Mouse (Mus musculus) bone marrow, adult 2 months (tissue): ENCODE measurements around the gene Eif4h. TPM values are rescaled to one million over a fixed set of nuclear protein-coding genes. Genes with fewer than 3 reads are reported as not detected.

Experiments
- H3K27ac ChIP-seq: fragments of 200-500 bp; 2 replicates; pipeline ENCODE4 v1.5.1; 2012; ENCODE audit warnings: low read depth, mild to moderate bottlenecking, control low read depth, inconsistent platforms, low read length; ENCODE audit not compliant: control insufficient read depth, poor library complexity, insufficient read depth
- H3K4me1 ChIP-seq: fragments of 200-500 bp; 2 replicates; pipeline ENCODE4 v1.6.1; 2011; ENCODE audit warnings: low read length; ENCODE audit not compliant: control insufficient read depth, insufficient read depth
- H3K4me3 ChIP-seq: fragments of 200-500 bp; replicated peaks from 2 replicates; pipeline ENCODE3; 2011; ENCODE audit warnings: mild to moderate bottlenecking, low read depth, low read length, control low read depth; ENCODE audit not compliant: control insufficient read depth
- CTCF ChIP-seq: fragments of 200-500 bp; IDR thresholded peaks from 2 replicates; pipeline ENCODE4 v1.5.1; 2011; ENCODE audit warnings: low read length, control low read depth; ENCODE audit not compliant: control insufficient read depth, insufficient read depth
- POLR2A ChIP-seq: fragments of 200-500 bp; IDR thresholded peaks from 2 replicates; pipeline ENCODE4 v1.6.1; 2011; ENCODE audit warnings: low read depth, mild to moderate bottlenecking, control low read depth, low read length, borderline replicate concordance; ENCODE audit not compliant: control insufficient read depth
- WGBS: fragments of 180-500 bp; shearing (Covaris S2); methylation state at CpG from one replicate; pipeline ENCODE4 v1.1.7; 2018; 5-methylcytosine and 5-hydroxymethylcytosine counted together
- polyA plus RNA-seq: library from polyadenylated mRNA; stranded (reverse); fragments of >200 nt; gene quantifications from 2 replicates; pipeline ENCODE4 v1.2.4, GENCODE M21; 2011; ENCODE audit warnings: low replicate concordance; ENCODE audit not compliant: missing spikeins, insufficient read depth, insufficient read length

Eif4h gene
- polyA plus RNA-seq, 1 experiment, result 101 TPM

DNA sequence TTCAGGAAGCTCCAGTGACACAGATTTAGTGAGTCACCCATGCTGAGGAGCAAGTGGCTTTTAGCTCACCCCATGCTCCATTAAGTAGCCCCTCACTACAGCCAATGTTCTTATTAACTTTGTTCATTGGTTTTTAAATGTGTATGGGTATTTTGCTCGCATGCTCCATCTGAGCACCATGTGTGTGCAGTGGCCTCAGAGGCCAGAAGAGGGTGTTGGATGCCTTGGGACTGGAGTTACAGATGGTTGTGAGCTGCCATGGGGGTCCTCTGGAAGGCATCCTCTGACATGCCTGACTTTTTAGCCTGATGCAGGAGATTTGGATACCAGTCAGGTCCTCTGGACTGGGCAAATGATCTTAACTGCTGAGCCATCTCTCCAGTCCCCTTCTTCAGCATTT, 4.8 kb upstream of the Eif4h start:
- Histone ChIP-seq H3K27ac (no peak overlapping the region), H3K4me3 (no peak overlapping the region), H3K4me1 (no peaks in the 10 kb centered on the region)
- WGBS, result 66% methylated on average over 1 of the region's 1 CpGs
- TF ChIP-seq POLR2A (no peak), CTCF (no peak)

DNA sequence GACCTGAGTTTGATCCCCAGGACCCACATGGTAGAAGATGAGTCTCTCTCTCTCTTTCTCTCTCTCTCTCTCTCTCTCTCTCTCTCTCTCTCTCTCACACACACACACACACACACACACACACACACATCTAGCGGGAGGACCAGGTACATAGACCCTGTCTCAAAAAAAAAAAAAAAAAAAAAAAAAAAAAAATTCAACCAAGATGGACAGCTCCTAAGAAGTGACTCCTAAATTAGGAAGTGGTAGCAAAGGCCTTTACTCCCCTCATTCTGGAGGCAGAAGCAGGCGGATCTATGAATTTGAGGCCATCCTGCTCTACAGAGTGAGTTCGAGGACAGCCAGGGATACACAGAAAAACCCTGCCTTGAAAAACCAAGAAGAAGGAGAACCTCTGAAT, 1.1 kb upstream of the Eif4h start:
- 71% methylated on average over 3 of the region's 3 CpGs for WGBS

DNA sequence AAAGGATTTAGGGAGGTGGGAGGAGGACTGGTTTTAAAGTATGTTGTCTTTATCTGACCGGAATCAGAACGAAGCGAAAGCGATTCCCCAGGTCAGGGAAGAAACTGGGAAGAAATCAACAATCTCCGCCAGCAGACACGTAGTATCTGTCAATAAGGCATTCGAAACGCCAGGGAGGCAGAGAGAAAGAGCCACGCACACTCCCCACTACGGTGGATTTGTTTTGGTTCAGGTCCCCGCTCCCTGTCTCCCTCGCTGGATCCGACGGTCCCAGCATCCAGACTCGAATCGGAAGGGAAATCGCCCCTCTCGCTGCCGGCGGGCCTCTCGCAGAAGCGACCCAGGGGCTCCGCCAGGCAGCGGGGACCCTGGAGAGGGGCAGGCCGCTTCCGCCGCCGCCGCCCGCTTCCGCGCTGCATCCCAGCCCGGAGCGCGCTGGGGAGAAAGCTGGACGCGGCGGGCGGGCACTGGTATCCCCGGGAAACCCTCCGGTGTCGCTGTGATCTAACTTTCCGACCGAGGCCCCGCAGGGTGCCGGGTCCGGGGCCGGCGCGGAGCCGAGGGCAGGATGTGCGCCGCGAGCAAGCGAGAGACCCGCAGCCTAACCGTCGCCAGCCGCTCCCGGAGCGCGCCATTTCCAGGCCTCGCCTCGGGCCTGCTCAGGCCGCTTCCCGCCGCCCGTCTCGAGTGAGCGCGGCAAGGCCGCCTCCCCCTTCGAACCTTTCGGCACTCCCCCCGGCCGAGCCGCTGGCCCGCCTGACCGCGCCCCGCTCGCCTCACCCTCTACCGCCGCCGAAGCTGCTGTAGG, 625 bp downstream of the Eif4h start:
- peak overlapping the region; percentile 97 for H3K27ac ChIP-seq
- peak overlapping the region; percentile 92 for H3K4me3 ChIP-seq
- H3K4me1 ChIP-seq, result no peaks in the 10 kb centered on the region
- TF ChIP-seq CTCF (no peak), POLR2A (no peak)
- under 1% methylated on average over 85 of the region's 85 CpGs for WGBS

More for the DNA sequence above, 1.1 kb upstream of the Eif4h start:
- TF ChIP-seq CTCF (no peak), POLR2A (no peak)
- Histone ChIP-seq H3K4me3 (no peak overlapping the region), H3K4me1 (no peaks in the 10 kb centered on the region), H3K27ac (no peak overlapping the region)

DNA sequence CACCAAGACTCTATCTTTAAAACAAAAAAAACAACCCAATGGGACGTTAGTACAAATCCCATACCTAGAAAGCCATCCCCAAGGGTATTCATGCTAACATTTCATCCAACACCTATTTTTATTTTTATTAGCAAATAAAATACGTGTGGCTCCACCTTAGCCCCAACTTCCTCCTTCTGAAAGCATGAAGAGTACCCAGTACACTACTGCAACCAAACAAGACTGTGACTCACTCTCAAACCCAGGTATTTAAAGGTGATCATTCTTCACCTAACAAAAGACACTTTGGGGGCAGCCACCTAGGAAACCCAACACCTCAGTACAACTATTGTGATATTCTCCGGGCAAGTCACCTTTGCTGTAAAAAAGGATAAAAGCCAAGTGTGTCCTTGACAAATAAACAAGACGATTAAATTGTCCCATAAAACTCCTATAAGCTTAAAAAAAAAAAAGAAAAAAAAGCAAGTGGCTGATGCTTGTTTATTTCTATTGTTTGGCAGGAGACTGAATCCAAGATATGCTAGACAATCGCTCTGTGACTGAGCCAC, 1.4 kb downstream of the Eif4h start:
- Histone ChIP-seq H3K4me1 (no peaks in the 10 kb centered on the region; the same call in 1 of the 2 replicates), H3K4me3 (peak overlapping the region; percentile 21), H3K27ac (no peak overlapping the region)
- 3% methylated on average over 5 of the region's 5 CpGs for WGBS
- TF ChIP-seq POLR2A, result no peak
- no peak for TF ChIP-seq CTCF

DNA sequence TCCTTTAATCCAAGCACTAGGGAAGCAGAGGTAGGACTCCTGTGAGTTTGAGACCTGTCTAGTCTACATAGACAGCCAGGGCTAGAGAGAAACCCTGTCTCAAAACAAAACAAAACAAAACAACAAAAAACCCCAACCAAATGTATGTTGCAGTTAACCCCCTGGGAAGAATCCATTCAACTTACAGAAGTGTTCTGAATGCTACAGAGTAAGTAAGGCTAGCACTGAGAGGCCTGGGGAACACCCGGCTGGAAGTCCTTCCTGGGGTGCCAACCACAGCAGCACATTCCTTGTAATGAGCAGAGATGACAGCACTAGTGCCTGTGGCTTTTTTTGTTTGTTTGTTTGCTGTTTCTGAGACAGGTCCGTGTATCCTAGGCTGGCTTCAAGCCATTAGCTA, 6.4 kb downstream of the Eif4h start:
- no peak overlapping the region for H3K27ac ChIP-seq
- no peaks in the 10 kb centered on the region; the same call in 1 of the 2 replicates for H3K4me1 ChIP-seq
- TF ChIP-seq CTCF, result no peak
- TF ChIP-seq POLR2A, result no peak
- H3K4me3 ChIP-seq, result no peak overlapping the region
- 50% methylated on average over 2 of the region's 2 CpGs for WGBS

DNA sequence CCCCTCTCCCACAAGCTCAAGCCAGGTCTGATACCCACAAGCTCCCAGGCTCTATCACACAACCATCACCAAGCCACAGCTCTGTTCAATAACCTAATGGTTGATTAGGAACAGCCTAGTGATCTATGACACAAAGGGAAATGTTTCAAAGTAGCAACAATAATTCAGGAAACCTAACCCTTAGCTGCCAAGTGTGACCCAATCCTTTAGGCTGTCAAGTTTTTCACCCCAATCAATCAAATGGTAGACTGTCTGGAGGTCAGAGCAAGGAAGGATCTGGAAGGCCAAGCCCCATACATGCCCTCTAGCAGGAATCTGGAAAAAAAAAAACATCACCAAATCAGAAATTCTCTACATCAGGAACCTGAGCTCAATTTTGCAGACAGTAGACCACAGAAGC, 8.5 kb downstream of the Eif4h start:
- no peak overlapping the region for H3K27ac ChIP-seq
- TF ChIP-seq CTCF (no peak), POLR2A (no peak)
- no peak overlapping the region for H3K4me3 ChIP-seq
- H3K4me1 ChIP-seq, result no peaks in the 10 kb centered on the region; the same call in 1 of the 2 replicates

DNA sequence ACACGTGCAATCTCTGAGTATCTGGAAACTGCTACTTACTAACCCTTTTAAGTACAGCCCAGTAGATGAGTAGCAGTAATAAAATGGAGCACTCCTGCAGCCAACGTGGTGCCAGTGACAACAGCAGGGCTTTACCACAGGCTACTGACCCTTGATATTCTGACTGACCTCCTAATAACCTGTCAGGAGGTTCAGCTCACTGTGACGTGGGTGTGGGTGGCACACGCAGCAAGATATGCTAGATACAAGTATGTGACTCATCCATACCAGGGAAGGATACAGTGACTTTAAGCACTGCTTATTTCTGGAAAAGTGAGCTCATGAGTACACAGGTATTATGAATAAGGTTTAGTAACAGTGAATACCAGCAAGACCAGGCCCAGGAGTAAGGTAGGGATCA, 9.8 kb downstream of the Eif4h start:
- Histone ChIP-seq H3K27ac (no peak overlapping the region), H3K4me1 (no peaks in the 10 kb centered on the region; the same call in 1 of the 2 replicates), H3K4me3 (no peak overlapping the region)
- no peak for TF ChIP-seq CTCF
- no peak for TF ChIP-seq POLR2A
- 79% methylated on average over 4 of the region's 4 CpGs for WGBS

DNA sequence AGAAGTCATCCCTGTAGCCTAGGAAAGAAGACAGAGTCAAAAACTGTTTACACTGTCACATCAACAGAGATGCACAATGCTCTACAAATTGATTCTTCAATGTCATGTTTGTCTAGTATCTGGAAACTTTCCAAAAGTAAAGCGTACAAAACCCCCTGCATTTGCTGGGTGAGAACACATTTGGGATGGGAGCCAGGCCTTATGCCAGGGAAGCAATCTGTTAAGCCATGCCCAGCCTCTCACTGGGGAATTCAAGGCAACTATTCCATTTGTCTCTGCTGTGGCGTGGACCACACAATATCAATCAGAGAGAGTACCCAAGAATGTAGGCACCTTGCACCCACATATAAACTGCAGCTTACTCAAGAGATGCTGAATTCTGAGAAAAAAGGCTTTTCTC, 17.2 kb downstream of the Eif4h start:
- TF ChIP-seq POLR2A (no peak), CTCF (no peak)
- Histone ChIP-seq H3K27ac (no peak overlapping the region), H3K4me1 (no peaks in the 10 kb centered on the region), H3K4me3 (no peak overlapping the region)
- 89% methylated on average over 2 of the region's 2 CpGs for WGBS
